Mouse (Mus musculus) embryonic facial prominence, embryonic 11.5 days (tissue): ENCODE measurements around the gene Casq1. TPM values are rescaled to one million over a fixed set of nuclear protein-coding genes. Genes with fewer than 3 reads are reported as not detected.

ENCODE experiments used
- ATAC-seq: fragments of 200-750 bp; cut with Nextera tagmentation; replicated peaks from 2 replicates; pipeline ENCODE4 v1.8.0; 2017; ENCODE audit warnings: low read depth; ENCODE audit not compliant: insufficient number of reproducible peaks, low FRiP score, low TSS enrichment
- DNase-seq: peaks from one replicate; pipeline ENCODE4 v3.0.0-alpha.2; 2015; ENCODE audit warnings: low spot score
- H3K27ac ChIP-seq: fragments of 300-500 bp; sonication (generic); replicated peaks from 2 replicates; pipeline ENCODE4 v1.5.1; 2014; ENCODE audit warnings: mild to moderate bottlenecking, low read depth, low read length, control low read depth
- H3K27me3 ChIP-seq: fragments of 300-500 bp; sonication (generic); 2 replicates; pipeline ENCODE4 v1.6.1; 2014; ENCODE audit warnings: mild to moderate bottlenecking, low read length, moderate library complexity, mixed read lengths; ENCODE audit not compliant: control insufficient read depth, insufficient read depth
- H3K36me3 ChIP-seq: fragments of 300-500 bp; sonication (generic); replicated peaks from 2 replicates; pipeline ENCODE4 v1.6.1; 2014; ENCODE audit warnings: low read depth, mild to moderate bottlenecking, low read length, moderate library complexity, mixed read lengths; ENCODE audit not compliant: control insufficient read depth, insufficient read depth
- H3K4me1 ChIP-seq: fragments of 300-500 bp; sonication (generic); 2 replicates; pipeline ENCODE4 v1.6.1; 2014; ENCODE audit warnings: low read length, mixed read lengths; ENCODE audit not compliant: control insufficient read depth, insufficient read depth
- H3K4me2 ChIP-seq: fragments of 300-500 bp; sonication (generic); 2 replicates; pipeline ENCODE4 v1.6.1; 2014; ENCODE audit warnings: low read depth, mild to moderate bottlenecking, control low read depth, low read length, moderate library complexity
- H3K4me3 ChIP-seq: fragments of 300-500 bp; sonication (generic); 2 replicates; pipeline ENCODE4 v1.5.1; 2014; ENCODE audit warnings: low read depth, low read length, control low read depth
- H3K9ac ChIP-seq: fragments of 300-500 bp; sonication (generic); replicated peaks from 2 replicates; pipeline ENCODE4 v1.6.1; 2014; ENCODE audit warnings: mild to moderate bottlenecking, control low read depth, low read length
- H3K9me3 ChIP-seq: fragments of 300-500 bp; sonication (generic); replicated peaks from 2 replicates; pipeline ENCODE4 v1.6.1; 2016; ENCODE audit warnings: mild to moderate bottlenecking, low read length, inconsistent platforms, mixed read lengths; ENCODE audit not compliant: control insufficient read depth
- WGBS: fragments of 180-500 bp; shearing (Covaris S2); extraction: QIAGEN DNeasy Blood & Tissue Kit; methylation state at CpG from one replicate; pipeline ENCODE4 v1.1.7; 2014; 5-methylcytosine and 5-hydroxymethylcytosine counted together
- polyA plus RNA-seq: library from polyadenylated mRNA; unstranded; fragments of >200 nt; fragmentation: Nextera tagmentation; extraction: Ambion mirVana; gene quantifications from 2 replicates; pipeline ENCODE4 v1.2.1, GENCODE M21; 2014

Casq1 gene
- polyA plus RNA-seq, 1 experiment from 2014 or later = 2.3 TPM

DNA sequence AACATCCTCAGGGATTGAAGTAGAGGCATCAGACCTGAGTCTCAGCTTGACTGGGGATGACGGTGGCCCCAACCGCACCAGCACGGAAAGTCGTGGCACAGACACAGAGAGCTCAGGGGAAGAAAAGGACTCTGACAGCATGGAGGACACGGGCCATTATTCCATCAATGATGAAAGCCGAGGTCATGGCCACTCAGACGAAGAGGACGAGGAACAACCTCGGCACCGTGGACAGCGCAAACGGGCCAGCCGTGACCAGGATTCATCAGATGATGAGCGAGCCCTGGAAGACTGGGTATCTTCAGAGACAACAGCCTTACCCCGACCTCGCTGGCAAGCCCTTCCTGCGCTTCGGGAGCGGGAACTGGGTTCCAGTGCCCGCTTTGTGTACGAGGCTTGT is 47.3 kb downstream of the Casq1 start:
- Histone ChIP-seq H3K4me3 (no peak overlapping the region), H3K4me1 (no peaks in the 10 kb centered on the region), H3K36me3 (peaks cover 11% of the 10 kb centered on the region; the same call in 1 of the 2 replicates), H3K9me3 (no peaks in the 10 kb centered on the region), H3K27ac (no peak overlapping the region), H3K27me3 (no peaks in the 10 kb centered on the region), H3K9ac (no peak overlapping the region), H3K4me2 (no peak overlapping the region)
- WGBS = 93% methylated on average over 21 of the region's 21 CpGs
- no peak for ATAC-seq
- no peak for DNase-seq

DNA sequence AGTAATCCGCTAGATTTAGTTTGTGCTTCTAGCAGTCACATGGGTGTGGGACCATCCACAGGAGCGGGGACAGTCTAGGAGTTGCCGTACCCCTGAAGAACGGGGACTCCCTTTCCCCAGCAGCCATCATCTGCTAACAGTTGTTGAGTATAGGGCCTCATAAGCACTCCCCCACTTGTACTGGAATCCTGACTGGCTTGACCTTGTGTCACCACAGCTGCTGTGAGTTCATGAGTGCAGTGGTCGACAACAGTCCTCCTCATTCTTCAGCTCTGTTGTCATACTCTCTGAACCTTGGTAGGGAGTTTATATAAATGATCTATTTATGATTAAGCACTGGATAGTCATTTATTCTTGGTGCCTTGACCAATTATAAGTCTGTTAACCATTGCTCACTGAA is 49.9 kb downstream of the Casq1 start:
- H3K9ac ChIP-seq = no peak overlapping the region
- DNase-seq (no peak), ATAC-seq (no peak)
- no peak overlapping the region for H3K4me3 ChIP-seq
- H3K4me1 ChIP-seq = no peaks in the 10 kb centered on the region
- H3K9me3 ChIP-seq = no peaks in the 10 kb centered on the region
- peaks cover 16% of the 10 kb centered on the region for H3K36me3 ChIP-seq
- H3K4me2 ChIP-seq = no peak overlapping the region
- no peak overlapping the region for H3K27ac ChIP-seq
- WGBS = 96% methylated on average over 5 of the region's 5 CpGs
- no peaks in the 10 kb centered on the region for H3K27me3 ChIP-seq

DNA sequence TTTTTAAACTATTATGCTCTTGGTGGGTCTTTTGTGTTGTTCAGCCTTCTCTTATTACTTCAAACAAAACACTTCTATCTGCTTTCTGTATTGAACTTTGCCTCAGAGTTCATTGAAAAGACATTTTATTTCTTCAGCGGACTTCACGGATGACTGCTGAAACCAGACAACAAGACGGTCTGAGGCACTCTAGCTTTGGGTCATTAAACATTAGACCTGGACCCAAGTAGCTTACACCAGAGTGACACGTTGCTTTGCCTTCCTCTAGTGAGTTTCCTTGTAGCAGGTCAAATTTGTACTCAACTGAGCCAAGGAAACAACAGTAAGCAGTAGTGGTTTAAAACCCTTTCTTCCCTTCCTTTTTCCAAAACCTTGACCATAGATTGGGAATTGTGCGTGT is 51.8 kb downstream of the Casq1 start:
- Histone ChIP-seq H3K9ac (no peak overlapping the region), H3K36me3 (peaks cover 12% of the 10 kb centered on the region), H3K4me3 (no peak overlapping the region), H3K4me2 (no peak overlapping the region), H3K27me3 (no peaks in the 10 kb centered on the region), H3K27ac (no peak overlapping the region), H3K9me3 (no peaks in the 10 kb centered on the region), H3K4me1 (no peaks in the 10 kb centered on the region)
- no peak for ATAC-seq
- no peak for DNase-seq
- 84% methylated on average over 5 of the region's 5 CpGs for WGBS

DNA sequence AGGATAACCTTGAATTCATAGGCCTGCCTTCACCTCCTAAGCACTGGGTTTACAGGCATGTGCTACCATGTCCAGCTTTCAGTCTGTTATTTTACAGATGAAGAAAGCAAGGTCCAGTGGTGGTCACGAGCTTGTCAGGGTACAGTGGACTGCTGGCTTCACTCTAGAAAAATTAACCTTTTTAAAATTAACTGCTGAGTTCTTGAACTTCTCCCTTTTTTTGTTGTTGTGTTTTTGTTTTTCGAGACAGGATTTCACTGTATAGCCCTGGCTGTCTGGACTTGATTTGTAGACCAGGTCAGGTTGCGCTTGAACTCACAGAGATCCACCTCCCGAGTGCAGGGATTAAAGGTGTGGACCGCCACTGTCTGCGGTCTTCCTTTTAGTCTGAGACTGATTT is 56.7 kb downstream of the Casq1 start:
- 78% methylated on average over 6 of the region's 6 CpGs for WGBS
- Histone ChIP-seq H3K9ac (no peak overlapping the region), H3K4me3 (no peak overlapping the region), H3K4me2 (no peak overlapping the region), H3K27me3 (no peaks in the 10 kb centered on the region), H3K9me3 (no peaks in the 10 kb centered on the region), H3K4me1 (no peaks in the 10 kb centered on the region), H3K27ac (no peak overlapping the region), H3K36me3 (peaks cover 5% of the 10 kb centered on the region)
- ATAC-seq (no peak), DNase-seq (no peak)

DNA sequence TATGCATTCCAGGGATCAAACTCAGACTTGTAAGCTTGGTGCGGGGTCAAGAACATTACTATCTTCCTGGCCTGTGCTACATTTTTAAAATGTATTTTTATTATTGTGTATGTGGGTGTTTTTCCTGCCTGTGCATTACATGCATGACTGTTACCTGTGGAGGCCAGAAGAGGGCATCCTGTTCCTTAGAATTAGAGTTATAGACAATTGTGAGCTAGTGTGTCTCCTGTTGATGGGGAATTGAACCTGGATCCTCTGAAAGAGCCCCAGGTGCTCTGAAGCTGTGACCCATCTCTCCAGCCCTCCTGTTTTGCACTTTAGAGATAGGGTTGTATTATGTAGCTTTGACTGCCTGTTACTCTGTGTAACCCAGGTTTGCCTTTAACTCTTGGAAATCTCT is 57.7 kb downstream of the Casq1 start:
- Histone ChIP-seq H3K36me3 (peaks cover 2% of the 10 kb centered on the region), H3K4me1 (no peaks in the 10 kb centered on the region), H3K27me3 (no peaks in the 10 kb centered on the region), H3K9ac (no peak overlapping the region), H3K27ac (no peak overlapping the region), H3K9me3 (no peaks in the 10 kb centered on the region), H3K4me3 (no peak overlapping the region), H3K4me2 (no peak overlapping the region)
- WGBS = 83% methylated on average over 1 of the region's 1 CpGs
- ATAC-seq = no peak; the same call in 1 of the 2 replicates
- DNase-seq = peak; percentile 31

DNA sequence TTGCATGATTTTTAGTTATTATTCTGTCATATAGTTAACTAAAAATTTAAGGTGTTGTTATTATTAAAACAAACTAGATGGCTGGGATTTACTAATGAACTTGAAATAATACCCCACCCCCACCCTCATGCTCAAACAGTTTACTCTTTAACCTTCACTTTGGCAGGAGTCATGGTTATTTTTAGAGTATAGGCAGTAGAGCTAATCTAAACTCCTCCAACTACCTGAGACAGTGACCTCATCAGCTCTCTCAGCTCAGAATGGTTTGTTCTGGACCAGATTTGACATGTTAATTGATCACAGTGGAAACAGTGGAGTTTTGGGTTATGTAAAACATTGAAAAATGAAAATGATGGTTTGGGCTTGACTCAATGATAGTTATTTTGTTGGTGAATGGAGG is 59.2 kb downstream of the Casq1 start:
- no peak overlapping the region for H3K4me2 ChIP-seq
- no peak overlapping the region for H3K4me3 ChIP-seq
- no peak overlapping the region for H3K9ac ChIP-seq
- no peaks in the 10 kb centered on the region for H3K4me1 ChIP-seq
- ATAC-seq (no peak), DNase-seq (no peak)
- H3K9me3 ChIP-seq = no peaks in the 10 kb centered on the region
- no peaks in the 10 kb centered on the region for H3K27me3 ChIP-seq
- H3K36me3 ChIP-seq = no peaks in the 10 kb centered on the region
- no peak overlapping the region for H3K27ac ChIP-seq

DNA sequence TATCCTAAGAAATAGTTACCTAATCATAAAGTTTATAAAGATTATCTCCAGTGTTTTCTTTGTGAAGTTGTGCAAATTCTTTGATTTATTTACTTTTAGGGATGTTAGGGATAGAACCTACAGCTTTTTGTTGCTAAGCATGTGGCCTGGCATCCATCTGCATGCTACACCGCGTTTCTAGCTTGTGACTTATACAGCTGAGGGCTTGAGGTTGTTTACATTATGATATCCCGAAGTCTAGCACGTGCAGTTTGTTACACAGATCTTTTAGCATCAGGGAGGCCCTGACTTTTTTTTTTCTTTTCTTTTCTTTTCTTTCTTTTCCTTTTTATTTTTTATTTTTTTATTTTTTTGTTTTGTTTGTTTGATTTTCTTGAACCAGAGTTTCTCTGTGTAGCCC is 59.7 kb downstream of the Casq1 start:
- no peak for DNase-seq
- 81% methylated on average over 4 of the region's 4 CpGs for WGBS
- H3K4me2 ChIP-seq = no peak overlapping the region
- no peaks in the 10 kb centered on the region for H3K4me1 ChIP-seq
- H3K27ac ChIP-seq = no peak overlapping the region
- H3K9ac ChIP-seq = no peak overlapping the region
- no peak overlapping the region for H3K4me3 ChIP-seq
- no peaks in the 10 kb centered on the region for H3K9me3 ChIP-seq
- H3K27me3 ChIP-seq = no peaks in the 10 kb centered on the region
- H3K36me3 ChIP-seq = no peaks in the 10 kb centered on the region
- no peak for ATAC-seq
